Mouse (Mus musculus): Measurements from ENCODE around the gene Tbc1d25.

DNA sequence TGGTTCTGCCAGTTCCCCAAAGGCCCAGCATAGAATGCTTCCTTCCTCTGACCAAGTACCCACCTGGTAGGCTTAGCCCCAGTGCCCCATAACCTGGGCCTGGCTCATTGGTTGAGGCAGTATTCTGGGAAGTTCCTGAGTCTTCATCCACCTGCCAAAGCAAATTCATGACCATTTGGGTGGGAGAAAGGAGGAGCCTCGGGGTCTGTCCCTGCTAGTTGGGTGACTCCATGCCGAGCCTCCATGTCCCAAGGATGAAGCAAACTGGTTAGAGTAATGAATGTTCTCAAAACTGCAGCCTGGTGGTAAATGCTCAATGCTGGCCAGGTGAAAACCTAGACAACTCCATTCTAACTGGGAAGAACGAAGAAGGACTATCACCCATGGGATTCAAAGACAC, 34.9 kb downstream of the Tbc1d25 start:
- TF ChIP-seq CTCF (IDR thresholded peaks at IDR 0.05; ENCODE audit: control insufficient read depth, insufficient read depth, insufficient read length): no peak
- TF ChIP-seq MYOG (IDR thresholded peaks at IDR 0.05; ENCODE audit: control insufficient read depth, extremely low read depth, insufficient read length): no peak
- TF ChIP-seq USF1 (IDR thresholded peaks at IDR 0.05; ENCODE audit: low read depth): no peak

All from C2C12 (cell line).